Mouse (Mus musculus): ENCODE results near the gene Strn3. TPM values are rescaled to one million over a fixed set of nuclear protein-coding genes. Genes with fewer than 3 reads are reported as not detected.
A peak's percentile ranks its signal among the peaks of the same experiment; 100 is the strongest.

The Strn3 gene
- total RNA-seq (2014; fragmentation: Nextera tagmentation) (30.4 and 34.3 TPM in 2 replicates), total RNA-seq (2017) (51.1 and 60.8 TPM in 2 replicates)

DNA sequence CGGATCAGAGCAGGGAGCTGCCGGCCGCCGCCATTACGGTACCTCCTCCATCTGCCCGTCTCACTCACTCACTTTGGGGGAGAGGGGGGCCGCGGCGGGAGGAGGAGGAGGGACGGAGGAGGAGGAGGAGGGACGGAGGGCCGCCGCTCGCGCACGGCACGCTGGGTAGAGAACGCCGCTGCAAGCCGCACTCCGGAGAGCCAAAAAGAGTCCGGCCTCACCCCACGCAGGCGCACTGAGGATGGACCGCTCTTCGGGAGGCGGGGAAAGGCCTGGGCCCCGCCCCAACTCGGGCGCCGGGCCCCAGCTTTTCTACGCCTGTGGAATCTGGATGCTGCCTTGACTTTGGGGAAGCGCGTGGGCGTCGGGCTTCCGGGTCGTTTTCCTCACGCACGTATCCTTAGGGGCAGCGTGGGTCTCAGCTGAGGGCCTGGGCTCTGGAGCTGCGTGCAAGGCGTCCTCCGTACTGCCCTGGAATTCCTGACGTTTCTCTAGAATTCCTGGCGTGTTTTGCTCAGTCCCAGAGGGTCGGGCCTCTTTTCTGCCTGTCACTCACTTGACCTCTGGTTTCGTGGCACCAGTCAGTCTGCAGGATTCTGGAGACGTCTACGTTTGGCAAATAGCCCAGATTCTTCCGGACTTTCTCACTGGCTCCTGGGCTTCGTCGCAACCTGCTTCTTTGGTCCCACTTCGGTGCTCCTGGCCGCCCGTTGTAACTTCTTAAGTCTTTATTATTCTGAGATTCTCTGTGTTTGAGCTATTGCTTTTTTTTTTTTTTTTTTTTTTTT is at the start of gene Strn3:
Strn3 (minus strand) TSS at position 53 of the 788 bp plus-strand sequence.
- peak; percentile 80 for ATAC-seq (replicated peaks; ENCODE audit: poor library complexity, severe bottlenecking)

DNA sequence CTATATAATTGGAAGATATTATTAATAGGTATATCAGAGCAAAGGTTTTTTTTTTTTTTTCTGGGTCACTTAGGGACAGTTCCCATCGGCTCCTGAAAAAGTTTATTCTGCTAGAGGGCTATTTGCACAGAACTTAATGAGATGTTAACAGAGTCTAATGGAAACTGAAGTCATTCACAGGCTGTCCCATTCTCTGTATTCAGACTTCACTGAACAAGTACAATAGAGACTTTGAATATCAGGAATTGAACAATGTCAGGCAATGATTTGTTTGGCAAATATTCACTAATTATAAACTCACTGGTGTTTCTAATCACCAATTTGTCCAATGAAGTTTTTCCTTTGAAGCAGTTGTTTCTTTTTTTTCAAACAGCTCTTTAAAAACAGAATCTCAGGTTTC is 45.1 kb upstream of the Strn3 start:
- ATAC-seq (replicated peaks; ENCODE audit: poor library complexity, severe bottlenecking): no peak

- ATAC-seq (replicated peaks; ENCODE audit: poor library complexity, severe bottlenecking): no peak
Measured at GRCm38 (mm10) chr12:51736381-51736780, 44.7 kb upstream of the Strn3 start.

DNA sequence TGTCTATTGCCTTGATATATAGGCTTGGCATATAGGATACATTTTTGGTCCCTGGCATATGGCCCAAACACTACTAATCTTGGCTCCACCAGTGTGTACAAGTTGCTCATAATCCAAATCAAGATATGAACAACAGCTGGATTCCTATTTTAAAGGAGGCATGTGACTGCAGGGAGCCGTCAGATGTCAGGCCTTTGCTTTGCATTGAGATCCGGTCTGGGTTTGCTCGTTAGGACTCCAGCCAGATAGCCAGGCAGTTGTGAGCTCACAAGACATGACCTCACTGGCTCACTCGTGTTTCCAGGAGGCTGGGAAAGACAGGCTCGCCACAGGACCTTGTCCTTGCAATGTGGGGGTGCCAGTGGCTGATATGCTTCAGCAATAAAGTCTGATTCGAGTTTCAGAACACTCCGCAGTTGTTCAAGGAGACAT is 44.2 kb upstream of the Strn3 start:
- ATAC-seq (replicated peaks; ENCODE audit: poor library complexity, severe bottlenecking): no peak

DNA sequence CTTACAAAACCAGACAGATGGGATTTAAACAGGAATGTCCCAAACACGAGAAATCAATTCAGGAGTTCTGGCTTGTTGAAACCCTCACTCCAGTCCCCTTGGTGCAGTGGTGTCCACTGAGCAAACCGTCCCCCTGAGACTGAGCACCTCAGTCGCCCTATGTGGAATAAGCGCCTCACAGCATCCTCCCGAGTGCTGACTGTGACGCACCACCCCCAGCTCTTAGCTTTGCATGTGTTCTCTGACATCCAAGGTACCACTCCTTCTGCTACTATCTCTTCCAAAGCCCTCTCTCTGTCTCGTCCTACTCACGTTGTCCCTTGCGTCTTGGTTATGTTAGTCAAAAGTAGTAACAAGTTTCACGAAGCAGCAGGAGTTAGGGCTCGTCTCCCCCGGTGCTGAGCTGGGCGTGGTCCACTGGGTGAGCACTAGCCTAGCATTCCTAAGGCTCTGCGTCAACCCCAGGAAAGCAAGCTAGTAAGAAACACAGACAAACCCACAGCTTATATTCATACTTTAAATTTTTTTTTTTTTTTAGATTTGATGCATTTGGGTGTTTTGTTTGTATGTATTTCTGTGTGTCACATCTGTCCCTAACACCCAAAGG is 43.0 kb upstream of the Strn3 start:
- ATAC-seq (replicated peaks; ENCODE audit: poor library complexity, severe bottlenecking): no peak

DNA sequence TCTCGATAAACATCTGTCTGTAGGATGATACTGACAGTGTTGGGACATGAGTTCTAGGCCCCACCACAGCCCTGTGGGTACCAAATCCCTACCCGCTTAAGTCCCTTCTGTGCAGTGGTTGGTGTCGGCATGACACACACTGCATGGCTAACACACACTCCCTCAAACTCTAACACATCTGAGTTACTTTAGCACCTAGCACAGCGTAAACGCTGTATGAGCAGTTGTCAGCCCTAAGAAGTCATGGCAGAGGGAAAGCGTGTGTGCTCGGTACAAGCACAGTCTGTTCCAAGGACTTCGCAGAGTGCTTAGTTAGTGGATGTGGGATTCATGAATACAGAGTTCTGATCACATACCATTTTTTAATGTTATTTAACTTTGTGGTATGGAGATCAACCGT is 38.1 kb upstream of the Strn3 start:
- no peak for ATAC-seq (replicated peaks; ENCODE audit: poor library complexity, severe bottlenecking)

GRCm38 (mm10) chr12:51729058-51729457 is 37.4 kb upstream of the Strn3 start:
- no peak for ATAC-seq (replicated peaks; ENCODE audit: poor library complexity, severe bottlenecking)

GRCm38 (mm10) chr12:51721836-51722235 is 30.1 kb upstream of the Strn3 start:
- ATAC-seq (replicated peaks; ENCODE audit: poor library complexity, severe bottlenecking): no peak

GRCm38 (mm10) chr12:51718617-51719016 is 26.9 kb upstream of the Strn3 start:
- peak; percentile 99 for ATAC-seq (replicated peaks; ENCODE audit: poor library complexity, severe bottlenecking)

- ATAC-seq (replicated peaks; ENCODE audit: poor library complexity, severe bottlenecking): no peak
Measured at GRCm38 (mm10) chr12:51712685-51713084, 21.0 kb upstream of the Strn3 start.

GRCm38 (mm10) chr12:51710154-51710553 is 18.5 kb upstream of the Strn3 start:
- no peak for ATAC-seq (replicated peaks; ENCODE audit: poor library complexity, severe bottlenecking)

DNA sequence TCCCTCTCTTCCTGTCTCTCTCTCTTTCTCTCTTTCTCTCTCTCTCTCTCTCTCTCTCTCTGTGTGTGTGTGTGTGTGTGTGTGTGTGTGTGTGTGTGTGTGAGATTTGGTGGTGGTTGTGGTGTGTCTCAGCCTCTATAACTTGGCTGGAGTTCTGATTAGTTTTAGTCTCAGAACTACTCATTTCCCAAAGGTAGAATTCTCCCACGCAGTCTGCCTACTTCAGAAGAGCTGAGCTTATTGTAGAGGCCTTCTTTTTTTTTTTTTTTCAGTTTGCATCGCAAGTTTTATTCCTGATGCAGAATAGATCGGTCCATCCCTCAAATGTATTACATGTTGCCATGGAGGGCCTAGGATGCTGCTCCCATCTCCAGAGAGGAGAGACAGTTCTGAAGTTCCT is 18.0 kb upstream of the Strn3 start:
- ATAC-seq (replicated peaks; ENCODE audit: poor library complexity, severe bottlenecking): no peak

DNA sequence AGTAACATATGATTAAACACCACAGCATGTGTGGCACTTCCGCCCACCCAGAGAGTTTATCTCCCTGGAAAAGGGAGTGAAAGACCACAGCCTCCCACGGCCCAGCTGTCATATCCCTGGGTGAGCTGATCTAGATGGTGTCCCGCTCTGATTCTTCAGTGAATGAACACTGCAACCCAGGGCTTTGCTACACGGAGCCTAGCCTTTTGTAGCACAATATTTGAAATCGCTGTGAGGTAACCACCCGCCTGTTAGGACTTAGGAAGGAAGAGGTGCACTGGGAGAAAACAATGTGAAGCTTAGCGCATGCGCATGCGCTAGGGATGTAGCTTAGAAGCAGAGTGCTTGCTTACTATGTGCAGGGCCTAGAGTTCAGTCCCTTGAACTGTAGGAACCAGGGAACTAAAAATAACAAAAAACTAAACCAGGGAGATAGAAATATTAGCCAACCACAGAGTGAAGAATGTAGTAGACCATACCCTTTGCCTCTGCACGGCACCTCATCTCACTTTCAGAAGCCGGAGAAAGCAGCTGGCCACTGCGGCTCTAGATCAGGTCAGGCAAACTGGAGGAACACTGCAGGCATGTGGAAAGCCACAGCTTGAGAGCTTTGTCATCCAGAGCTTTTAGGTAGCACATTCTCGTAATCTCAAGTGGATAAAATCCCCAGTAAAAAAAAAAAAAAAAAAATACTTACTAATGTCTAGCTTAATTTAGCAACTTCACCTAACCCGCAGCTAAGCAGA is 17.4 kb upstream of the Strn3 start:
- ATAC-seq (replicated peaks; ENCODE audit: poor library complexity, severe bottlenecking): no peak

GRCm38 (mm10) chr12:51706673-51707235 is 15.1 kb upstream of the Strn3 start:
- ATAC-seq (replicated peaks; ENCODE audit: poor library complexity, severe bottlenecking): no peak; the same call in 1 of the 2 replicates

- ATAC-seq (replicated peaks; ENCODE audit: poor library complexity, severe bottlenecking): no peak
Measured at GRCm38 (mm10) chr12:51705778-51706177, 14.1 kb upstream of the Strn3 start.

DNA sequence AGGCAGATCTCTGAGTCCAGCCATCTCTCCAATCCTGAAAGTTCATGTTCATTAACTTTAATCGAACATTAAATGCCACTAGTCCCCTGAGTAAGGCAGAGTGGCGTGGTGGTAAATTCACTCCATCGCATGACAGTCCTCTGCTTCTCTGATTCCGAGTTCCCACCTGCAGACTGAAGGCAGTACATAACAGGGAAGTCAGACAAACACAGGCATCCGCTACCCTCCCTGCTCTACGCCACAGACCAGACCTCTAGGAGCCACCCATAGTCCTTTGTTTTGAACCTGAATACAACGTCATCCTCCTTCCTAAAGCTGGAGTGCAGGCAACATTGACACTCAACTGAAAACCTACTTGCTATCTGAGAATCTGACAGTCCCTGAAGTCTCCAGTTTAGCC is 12.9 kb upstream of the Strn3 start:
- no peak; the same call in 1 of the 2 replicates for ATAC-seq (replicated peaks; ENCODE audit: poor library complexity, severe bottlenecking)

DNA sequence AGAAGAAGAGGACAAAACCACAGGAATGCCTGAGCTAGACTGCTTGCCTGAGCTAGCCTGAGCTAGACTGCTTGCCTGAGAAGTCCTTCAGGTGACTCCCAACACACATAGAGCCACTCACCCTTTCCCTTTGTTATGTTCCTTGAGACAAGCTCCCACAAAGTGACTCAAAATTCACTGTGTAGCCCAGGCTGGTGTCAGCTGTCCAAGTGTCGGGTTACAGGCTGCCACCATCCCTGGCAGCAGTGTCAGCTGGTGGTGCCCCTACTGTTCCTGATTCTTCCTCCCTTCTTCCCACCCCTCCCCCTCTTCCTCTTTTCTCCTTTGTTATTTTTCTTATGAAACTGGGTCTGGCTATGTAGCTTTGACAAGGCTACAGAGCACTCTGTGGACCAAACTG is 12.2 kb upstream of the Strn3 start:
- peak; percentile 96 for ATAC-seq (replicated peaks; ENCODE audit: poor library complexity, severe bottlenecking)

DNA sequence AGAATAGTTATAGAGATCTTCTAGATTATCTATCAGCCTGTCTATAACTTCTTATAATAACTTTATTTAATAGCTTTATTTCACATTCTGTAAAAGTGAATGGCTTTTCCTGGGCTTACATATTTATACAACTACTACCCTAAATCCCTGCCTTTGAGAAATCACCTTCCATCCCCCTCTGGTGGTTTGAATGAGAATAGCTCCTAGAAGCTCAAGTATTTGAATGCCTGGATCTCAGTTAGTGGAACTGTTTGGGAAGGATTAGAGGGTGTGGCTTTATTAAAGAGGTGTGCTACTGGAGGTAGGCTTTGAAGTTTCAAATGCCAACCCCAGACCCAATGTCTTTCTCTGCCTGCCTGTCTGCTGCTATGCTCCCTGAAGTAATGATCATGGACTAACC is 10.0 kb upstream of the Strn3 start:
- no peak for ATAC-seq (replicated peaks; ENCODE audit: poor library complexity, severe bottlenecking)

DNA sequence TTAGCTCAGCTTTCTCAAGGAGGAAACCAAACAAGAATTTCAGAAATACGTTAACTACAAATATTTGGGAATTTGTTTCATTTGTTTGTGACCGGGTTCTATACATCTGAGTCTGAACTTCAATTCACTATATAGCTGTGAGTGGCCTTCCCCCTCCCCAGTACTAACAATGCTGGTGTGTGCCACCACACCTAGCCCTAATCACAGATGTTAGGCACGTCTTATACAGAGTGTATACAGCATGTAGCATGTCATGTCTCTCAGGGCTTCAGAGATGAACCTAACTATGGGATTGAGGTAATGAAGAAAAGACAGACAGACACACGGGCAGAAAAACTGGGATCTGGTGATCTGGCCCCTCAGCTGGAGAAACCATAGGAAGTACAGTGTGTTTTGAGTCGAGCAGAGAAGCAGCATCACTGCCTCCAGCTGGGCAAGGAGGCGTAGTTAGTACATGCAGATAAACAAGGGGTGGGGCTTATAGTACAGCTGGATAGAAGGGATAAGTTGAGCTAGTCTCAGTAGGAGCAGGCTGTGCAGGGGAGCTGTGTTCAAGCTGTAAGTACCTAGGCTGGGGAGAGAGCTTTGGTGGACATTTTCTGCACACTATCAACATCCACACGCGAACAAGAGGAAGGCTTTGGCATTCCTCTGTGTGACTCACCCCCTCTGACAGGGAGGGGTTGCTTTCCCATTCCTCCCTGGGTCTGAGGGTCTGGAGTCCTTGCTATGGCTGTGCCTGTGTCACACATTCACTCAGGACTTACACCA is 8.1 kb upstream of the Strn3 start:
- no peak for ATAC-seq (replicated peaks; ENCODE audit: poor library complexity, severe bottlenecking)

DNA sequence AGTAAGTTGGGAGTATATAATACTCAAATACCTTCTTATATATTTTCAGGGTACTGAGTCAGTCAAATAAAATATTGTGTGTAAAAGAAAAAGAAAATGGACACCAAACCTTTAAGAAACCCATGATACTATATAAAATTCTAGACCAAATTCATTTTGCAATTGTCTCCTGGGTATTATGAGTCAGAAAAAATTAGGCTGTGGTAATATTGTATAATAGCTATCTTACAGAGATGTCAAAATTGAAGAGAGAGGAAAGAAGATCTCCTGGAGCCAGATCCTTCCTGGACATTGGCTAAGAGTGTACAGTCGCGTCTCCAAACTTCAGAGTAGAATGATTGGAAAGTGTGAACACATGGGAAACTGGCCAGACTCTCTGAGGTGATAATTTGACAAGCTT is 4.5 kb upstream of the Strn3 start:
- no peak for ATAC-seq (replicated peaks; ENCODE audit: poor library complexity, severe bottlenecking)

All from granulocyte monocyte progenitor cell, adult 5-6 weeks (primary cell).